Mouse (Mus musculus) lung, embryonic 16.5 days (tissue): Measurements from ENCODE around the gene Dnase2a. TPM values are rescaled to one million over a fixed set of nuclear protein-coding genes. Genes with fewer than 3 reads are reported as not detected.
A peak's percentile ranks its signal among the peaks of the same experiment; 100 is the strongest.

Source experiments
- ATAC-seq: fragments of 200-750 bp; cut with Nextera tagmentation; 2 replicates; pipeline ENCODE4 v1.8.0; 2017; ENCODE audit warnings: low read depth, mild to moderate bottlenecking, moderate library complexity
- H3K27ac ChIP-seq: fragments of 300-500 bp; sonication (generic); 2 replicates; pipeline ENCODE4 v1.5.1; 2014; ENCODE audit warnings: mild to moderate bottlenecking, control low read depth, low read length
- H3K27me3 ChIP-seq: fragments of 300-500 bp; sonication (generic); 2 replicates; pipeline ENCODE4 v1.6.1; 2014; ENCODE audit warnings: low read depth, low read length, mixed read lengths; ENCODE audit not compliant: control insufficient read depth, insufficient read depth
- H3K36me3 ChIP-seq: fragments of 300-500 bp; sonication (generic); 2 replicates; pipeline ENCODE4 v1.6.1; 2014; ENCODE audit warnings: low read length; ENCODE audit not compliant: control insufficient read depth, insufficient read depth
- H3K4me1 ChIP-seq: fragments of 300-500 bp; sonication (generic); replicated peaks from 2 replicates; pipeline ENCODE4 v1.6.1; 2014; ENCODE audit warnings: low read length, mixed read lengths; ENCODE audit not compliant: control insufficient read depth, insufficient read depth
- H3K4me2 ChIP-seq: fragments of 300-500 bp; sonication (generic); 2 replicates; pipeline ENCODE4 v1.6.1; 2014; ENCODE audit warnings: low read depth, low read length, control low read depth
- H3K4me3 ChIP-seq: fragments of 300-500 bp; sonication (generic); 2 replicates; pipeline ENCODE4 v1.5.1; 2014; ENCODE audit warnings: mild to moderate bottlenecking, low read length, control low read depth
- H3K9ac ChIP-seq: fragments of 300-500 bp; sonication (generic); 2 replicates; pipeline ENCODE4 v1.6.1; 2014; ENCODE audit warnings: low read length, control low read depth
- H3K9me3 ChIP-seq: fragments of 300-500 bp; sonication (generic); 2 replicates; pipeline ENCODE4 v1.6.1; 2016; ENCODE audit warnings: low read length; ENCODE audit not compliant: control insufficient read depth
- WGBS: fragments of 180-500 bp; shearing (Covaris S2); extraction: QIAGEN DNeasy Blood & Tissue Kit; methylation state at CpG from one replicate; pipeline ENCODE4 v1.1.7; 2014; 5-methylcytosine and 5-hydroxymethylcytosine counted together
- polyA plus RNA-seq: library from polyadenylated mRNA; unstranded; fragments of >200 nt; fragmentation: Nextera tagmentation; extraction: Ambion mirVana; gene quantifications from 2 replicates; pipeline ENCODE4 v1.2.1, GENCODE M21; 2015

The Dnase2a gene
- polyA plus RNA-seq, 1 experiment from 2014 or later: 19.9 TPM

DNA sequence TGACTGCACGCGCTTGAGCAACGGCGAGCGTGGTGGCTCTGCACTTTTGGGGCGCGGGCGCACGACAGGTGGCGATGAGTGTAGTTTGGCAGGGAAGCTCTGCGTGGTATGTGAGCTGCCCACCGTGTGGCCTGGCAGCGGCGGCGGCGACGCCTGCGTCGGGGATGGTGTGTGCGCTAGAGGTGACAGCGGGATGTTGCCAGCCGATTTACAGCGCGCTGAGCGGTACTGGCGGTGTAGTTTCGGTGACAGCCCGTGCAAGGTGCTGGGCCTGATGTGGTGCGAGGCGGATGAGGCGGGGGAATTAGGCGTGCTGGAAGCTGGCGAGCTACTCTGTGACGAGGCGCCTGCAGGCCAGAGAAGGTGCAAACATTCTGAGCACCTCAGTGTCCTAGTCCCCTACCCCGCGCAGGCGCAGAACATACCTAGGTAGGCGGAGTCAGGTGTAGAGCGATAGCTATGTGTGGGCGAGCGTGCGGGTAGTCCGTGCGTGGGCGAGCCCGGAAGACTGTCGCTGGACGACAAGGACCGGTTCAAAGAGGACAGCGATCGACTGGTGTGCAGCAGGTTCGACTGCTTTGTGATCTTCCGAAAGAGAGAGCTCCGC is 4.6 kb downstream of the Dnase2a start:
- 2% methylated on average over 55 of the region's 55 CpGs for WGBS
- peak overlapping the region; percentile 60 for H3K9ac ChIP-seq

GRCm38 (mm10) chr8:84913502-84913900 is 5.1 kb downstream of the Dnase2a start:
- H3K36me3 ChIP-seq: no peaks in the 10 kb centered on the region
- peaks cover 31% of the 10 kb centered on the region for H3K27me3 ChIP-seq
- peak overlapping the region; percentile 60 for H3K9ac ChIP-seq
- no peak overlapping the region for H3K27ac ChIP-seq
- peak overlapping the region; percentile 75 for H3K4me2 ChIP-seq
- 0 out of 2 replicates have a peak, but pooled peaks cover 7% of the 10 kb centered on the region for H3K9me3 ChIP-seq
- 8% methylated on average over 9 of the region's 9 CpGs for WGBS
- H3K4me1 ChIP-seq: peaks cover 15% of the 10 kb centered on the region
- H3K4me3 ChIP-seq: peak overlapping the region; percentile 53
- no peak for ATAC-seq

More for the DNA sequence above, 4.6 kb downstream of the Dnase2a start:
- H3K36me3 ChIP-seq: no peaks in the 10 kb centered on the region
- no peak overlapping the region for H3K27ac ChIP-seq
- peak; percentile 44; the same call in 1 of the 2 replicates for ATAC-seq
- H3K9me3 ChIP-seq: 0 out of 2 replicates have a peak, but pooled peaks cover 7% of the 10 kb centered on the region
- peaks cover 30% of the 10 kb centered on the region for H3K27me3 ChIP-seq
- H3K4me2 ChIP-seq: peak overlapping the region; percentile 75
- peak overlapping the region; percentile 53 for H3K4me3 ChIP-seq
- peaks cover 15% of the 10 kb centered on the region for H3K4me1 ChIP-seq

DNA sequence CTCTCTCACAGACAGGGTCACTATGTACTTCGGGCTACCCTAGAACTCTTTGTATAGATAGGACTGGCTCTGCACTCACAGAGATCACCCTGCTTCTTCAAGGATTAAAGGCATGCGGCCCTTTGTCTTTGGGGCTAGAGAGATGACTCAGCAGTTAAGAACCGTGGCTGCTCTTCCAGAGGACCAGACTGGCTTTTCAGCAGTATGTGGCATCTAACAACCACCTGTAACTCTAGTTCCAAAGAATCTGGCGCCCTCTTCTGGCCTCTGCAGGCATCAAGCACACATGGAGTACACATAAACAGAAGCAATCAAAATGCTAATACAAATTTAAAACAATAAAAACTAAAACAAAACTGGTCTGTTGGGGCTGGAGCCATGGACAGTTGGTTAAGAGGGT is 5.6 kb downstream of the Dnase2a start:
- Histone ChIP-seq H3K4me3 (peak overlapping the region; percentile 53), H3K27ac (no peak overlapping the region), H3K9ac (no peak overlapping the region), H3K27me3 (peaks cover 31% of the 10 kb centered on the region), H3K36me3 (no peaks in the 10 kb centered on the region), H3K4me2 (peak overlapping the region; percentile 75), H3K4me1 (peaks cover 15% of the 10 kb centered on the region), H3K9me3 (0 out of 2 replicates have a peak, but pooled peaks cover 7% of the 10 kb centered on the region)
- no peak for ATAC-seq
- 21% methylated on average over 4 of the region's 4 CpGs for WGBS

DNA sequence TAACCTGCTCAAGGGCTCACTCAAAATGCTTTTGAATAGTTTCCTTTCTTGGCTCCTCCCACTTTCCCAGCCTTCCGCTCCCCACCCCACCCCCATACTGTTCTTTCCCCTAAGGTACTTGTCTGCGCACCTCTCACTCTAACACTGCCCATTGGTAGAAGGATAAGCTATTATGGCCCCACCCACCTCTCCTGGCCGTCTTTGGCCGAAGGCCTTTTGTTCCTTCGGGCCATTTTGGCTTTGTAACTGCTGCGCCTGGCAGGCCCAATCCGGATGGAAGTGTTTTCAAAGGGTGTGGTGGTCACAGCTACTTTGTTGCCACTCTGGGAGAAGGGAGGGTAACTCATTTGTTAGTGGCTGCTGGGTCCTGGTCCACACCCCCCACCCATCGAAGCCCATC is 6.9 kb downstream of the Dnase2a start:
- H3K9me3 ChIP-seq: 0 out of 2 replicates have a peak, but pooled peaks cover 7% of the 10 kb centered on the region
- peaks cover 12% of the 10 kb centered on the region for H3K4me1 ChIP-seq
- H3K27me3 ChIP-seq: peaks cover 31% of the 10 kb centered on the region
- H3K9ac ChIP-seq: no peak overlapping the region
- no peak overlapping the region for H3K27ac ChIP-seq
- 0 out of 2 replicates have a peak, but pooled peaks have one; percentile 10 for ATAC-seq
- no peak overlapping the region for H3K4me3 ChIP-seq
- no peaks in the 10 kb centered on the region for H3K36me3 ChIP-seq
- 77% methylated on average over 8 of the region's 8 CpGs for WGBS
- no peak overlapping the region for H3K4me2 ChIP-seq

DNA sequence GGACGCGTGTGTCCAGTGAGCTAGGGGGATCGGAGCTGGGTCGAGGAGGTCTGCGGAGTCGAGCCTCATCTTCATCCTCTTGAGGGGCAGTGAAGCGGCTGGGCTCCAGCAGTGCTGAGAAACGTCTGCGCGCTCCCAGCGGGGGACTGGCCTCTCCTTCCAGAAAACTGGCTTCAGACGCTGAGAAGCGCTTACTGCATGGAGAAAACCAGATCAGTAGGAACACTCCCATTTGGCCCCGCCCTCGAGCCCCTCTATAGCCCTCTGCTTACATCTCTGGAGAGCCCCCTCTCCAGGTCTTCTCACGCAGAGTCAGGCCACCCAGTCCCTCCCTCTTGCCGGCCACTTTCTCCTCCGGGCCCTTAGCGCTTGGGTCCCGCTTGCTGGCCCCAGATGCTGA is 9.4 kb downstream of the Dnase2a start:
- no peaks in the 10 kb centered on the region for H3K36me3 ChIP-seq
- 34% methylated on average over 20 of the region's 20 CpGs for WGBS
- H3K27me3 ChIP-seq: peaks cover 16% of the 10 kb centered on the region
- H3K4me3 ChIP-seq: no peak overlapping the region
- H3K9me3 ChIP-seq: 0 out of 2 replicates have a peak, but pooled peaks cover 7% of the 10 kb centered on the region
- no peak overlapping the region for H3K9ac ChIP-seq
- peaks cover 5% of the 10 kb centered on the region for H3K4me1 ChIP-seq
- H3K4me2 ChIP-seq: no peak overlapping the region
- no peak for ATAC-seq
- no peak overlapping the region for H3K27ac ChIP-seq

DNA sequence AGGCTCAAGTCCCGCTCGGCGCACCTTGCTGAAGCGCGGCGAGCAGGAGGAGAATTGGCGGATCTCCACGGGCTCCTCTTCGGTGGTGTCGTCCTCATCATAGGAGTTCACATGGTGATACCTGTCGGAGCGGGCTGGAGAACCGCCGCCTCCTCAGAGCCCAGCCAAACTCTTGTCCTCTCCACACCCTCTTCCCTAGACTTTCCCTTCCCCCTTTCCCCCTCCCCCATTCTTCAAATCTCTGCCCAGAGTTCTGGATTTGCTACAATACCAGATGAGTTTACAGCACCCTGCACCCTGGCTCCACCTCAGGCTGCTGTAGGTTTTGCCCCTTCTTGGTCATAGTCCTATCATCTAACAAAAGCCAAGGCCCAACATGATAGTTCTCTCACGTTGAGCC is 10.3 kb downstream of the Dnase2a start:
- no peak overlapping the region for H3K9ac ChIP-seq
- WGBS: 90% methylated on average over 15 of the region's 15 CpGs
- H3K27ac ChIP-seq: no peak overlapping the region
- H3K4me2 ChIP-seq: no peak overlapping the region
- ATAC-seq: no peak
- H3K36me3 ChIP-seq: no peaks in the 10 kb centered on the region
- H3K27me3 ChIP-seq: peaks cover 7% of the 10 kb centered on the region
- H3K9me3 ChIP-seq: 0 out of 2 replicates have a peak, but pooled peaks cover 7% of the 10 kb centered on the region
- H3K4me1 ChIP-seq: no peaks in the 10 kb centered on the region
- no peak overlapping the region for H3K4me3 ChIP-seq

DNA sequence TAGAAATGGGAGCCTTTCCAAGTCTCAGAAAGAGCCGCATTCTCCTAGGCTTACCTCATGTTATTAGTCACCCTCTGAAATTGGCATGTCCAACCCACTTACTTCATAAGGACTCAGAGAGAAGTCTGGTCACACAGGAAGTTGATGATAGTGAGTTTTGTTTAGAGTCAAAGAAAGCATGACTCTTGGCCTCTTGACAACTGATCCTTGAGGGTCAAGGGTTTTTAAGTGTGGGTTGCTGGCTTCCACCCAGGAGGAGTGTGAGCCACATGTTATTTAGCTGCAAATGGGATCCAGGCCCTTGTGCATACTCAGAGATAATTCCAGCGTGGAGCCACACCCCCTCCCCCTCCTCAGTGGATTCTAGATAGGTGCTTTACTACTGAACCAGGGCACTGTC is 13.2 kb downstream of the Dnase2a start:
- Histone ChIP-seq H3K9ac (no peak overlapping the region), H3K4me3 (no peak overlapping the region), H3K27me3 (peaks cover 5% of the 10 kb centered on the region), H3K36me3 (no peaks in the 10 kb centered on the region), H3K4me1 (no peaks in the 10 kb centered on the region), H3K27ac (no peak overlapping the region), H3K4me2 (no peak overlapping the region), H3K9me3 (no peaks in the 10 kb centered on the region)
- peak; percentile 68 for ATAC-seq
- WGBS: 55% methylated on average over 2 of the region's 2 CpGs

DNA sequence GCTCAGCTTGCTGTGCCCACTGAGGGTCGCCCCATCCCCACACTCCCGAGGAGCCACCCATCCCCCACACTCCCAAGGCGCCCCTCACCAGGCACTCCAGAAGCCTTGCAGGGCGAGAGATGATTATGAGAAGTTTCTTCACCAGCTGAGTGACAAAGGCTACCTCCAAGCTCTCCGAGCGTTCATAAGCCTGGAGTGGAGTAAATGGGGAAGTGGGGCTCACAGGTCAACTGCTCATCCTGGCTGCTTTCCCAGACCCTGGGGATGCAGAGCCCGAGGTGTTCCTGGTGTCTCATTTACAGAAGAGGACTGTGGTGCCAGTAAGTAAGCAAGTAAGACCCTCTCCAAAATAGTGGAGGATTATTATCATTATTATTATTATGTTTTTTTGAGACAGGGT is 17.2 kb downstream of the Dnase2a start:
- H3K4me3 ChIP-seq: no peak overlapping the region
- no peaks in the 10 kb centered on the region for H3K36me3 ChIP-seq
- no peak overlapping the region for H3K4me2 ChIP-seq
- H3K27ac ChIP-seq: no peak overlapping the region
- ATAC-seq: no peak
- H3K27me3 ChIP-seq: peaks cover 16% of the 10 kb centered on the region
- WGBS: 42% methylated on average over 7 of the region's 7 CpGs
- no peaks in the 10 kb centered on the region; the same call in 1 of the 2 replicates for H3K4me1 ChIP-seq
- no peaks in the 10 kb centered on the region for H3K9me3 ChIP-seq
- no peak overlapping the region for H3K9ac ChIP-seq

- no peaks in the 10 kb centered on the region for H3K36me3 ChIP-seq
- H3K4me2 ChIP-seq: no peak overlapping the region
- H3K27me3 ChIP-seq: peaks cover 22% of the 10 kb centered on the region
- no peak overlapping the region for H3K27ac ChIP-seq
- H3K4me1 ChIP-seq: no peaks in the 10 kb centered on the region; the same call in 1 of the 2 replicates
- no peak overlapping the region for H3K4me3 ChIP-seq
- no peaks in the 10 kb centered on the region for H3K9me3 ChIP-seq
- WGBS: 65% methylated on average over 1 of the region's 1 CpGs
- no peak for ATAC-seq
- no peak overlapping the region for H3K9ac ChIP-seq
These were observed 19.2 kb downstream of the Dnase2a start for GRCm38 (mm10) chr8:84927513-84927912.
